Mouse (Mus musculus): Measurements from ENCODE around the gene Trim66. TPM values are rescaled to one million over a fixed set of nuclear protein-coding genes. Genes with fewer than 3 reads are reported as not detected.

The Trim66 gene
- polyA plus RNA-seq, 1 experiment, result 0.55 TPM

- TF ChIP-seq SRF (IDR thresholded peaks at IDR 0.05; ENCODE audit: control insufficient read depth, insufficient read length, low read depth), result no peak
- no peak for TF ChIP-seq MAX (IDR thresholded peaks at IDR 0.05; ENCODE audit: low read depth)
- TF ChIP-seq CEBPB (IDR thresholded peaks at IDR 0.05; ENCODE audit: insufficient read depth, poor library complexity, severe bottlenecking), result no peak
- TF ChIP-seq MYOG (IDR thresholded peaks at IDR 0.05; ENCODE audit: control insufficient read depth in 1 of 3, insufficient read depth in 1 of 3, insufficient read length in 2 of 3, low read depth in 2 of 3), result no peak
- TF ChIP-seq TCF3 (IDR thresholded peaks at IDR 0.05; ENCODE audit: insufficient read length, low read depth), result no peak
- no peak for TF ChIP-seq POLR2AphosphoS2 (IDR thresholded peaks at IDR 0.05; ENCODE audit: insufficient read length, low read depth)
- TF ChIP-seq POLR2A (IDR thresholded peaks at IDR 0.05; ENCODE audit: insufficient read length, low read depth), result no peak
- no peak for TF ChIP-seq REST (IDR thresholded peaks at IDR 0.05; ENCODE audit: insufficient read depth, insufficient read length)
- peak overlapping the region; percentile 41 for H3K4me2 ChIP-seq (ENCODE audit: low read depth)
- H3K4me3 ChIP-seq, result no peak overlapping the region
- no peaks in the 10 kb centered on the region for H3K27me3 ChIP-seq (ENCODE audit: control insufficient read depth, insufficient read depth, insufficient read length)
- H3K79me2 ChIP-seq (ENCODE audit: control insufficient read depth, insufficient read depth), result no peaks in the 10 kb centered on the region
- H3ac ChIP-seq (ENCODE audit: control insufficient read depth, insufficient read length), result no peak overlapping the region
- no peaks in the 10 kb centered on the region for H3K36me3 ChIP-seq (ENCODE audit: control insufficient read depth, insufficient read depth)
These were observed 40.3 kb downstream of the Trim66 start for GRCm38 (mm10) chr7:109467591-109467990.

- no peak overlapping the region for H3K4me3 ChIP-seq
- H3ac ChIP-seq (ENCODE audit: control insufficient read depth, insufficient read length), result no peak overlapping the region
- H3K27me3 ChIP-seq (ENCODE audit: control insufficient read depth, insufficient read depth, insufficient read length), result no peaks in the 10 kb centered on the region
- no peaks in the 10 kb centered on the region for H3K79me2 ChIP-seq (ENCODE audit: control insufficient read depth, insufficient read depth)
- no peak overlapping the region for H3K4me2 ChIP-seq (ENCODE audit: low read depth)
- TF ChIP-seq MAX (IDR thresholded peaks at IDR 0.05; ENCODE audit: low read depth) (no peak), REST (IDR thresholded peaks at IDR 0.05; ENCODE audit: insufficient read depth, insufficient read length) (no peak), USF1 (IDR thresholded peaks at IDR 0.05; ENCODE audit: low read depth) (no peak), MYOG (IDR thresholded peaks at IDR 0.05; ENCODE audit: control insufficient read depth in 1 of 3, insufficient read depth in 1 of 3, insufficient read length in 2 of 3, low read depth in 2 of 3) (peak in 2 of 3 experiments; percentile 36 to 59), MYOD1 (IDR thresholded peaks at IDR 0.05; ENCODE audit: control insufficient read depth in 1 of 3, insufficient read length in 2 of 3, low read depth in 2 of 3) (peak in 2 of 3 experiments; percentile 60 to 87), TCF12 (IDR thresholded peaks at IDR 0.05; ENCODE audit: insufficient read depth, poor library complexity, severe bottlenecking) (no peak), POLR2AphosphoS2 (IDR thresholded peaks at IDR 0.05; ENCODE audit: insufficient read length, low read depth) (no peak), CEBPB (IDR thresholded peaks at IDR 0.05; ENCODE audit: insufficient read depth, poor library complexity, severe bottlenecking) (no peak), TCF3 (IDR thresholded peaks at IDR 0.05; ENCODE audit: insufficient read length, low read depth) (no peak), SRF (IDR thresholded peaks at IDR 0.05; ENCODE audit: control insufficient read depth, insufficient read length, low read depth) (no peak)
- H3K36me3 ChIP-seq (ENCODE audit: control insufficient read depth, insufficient read depth), result no peaks in the 10 kb centered on the region
These were observed 47.2 kb downstream of the Trim66 start for GRCm38 (mm10) chr7:109460698-109461097.

GRCm38 (mm10) chr7:109456563-109456962 is 51.4 kb downstream of the Trim66 start:
- Histone ChIP-seq H3ac (ENCODE audit: control insufficient read depth, insufficient read length) (no peak overlapping the region), H3K4me3 (no peak overlapping the region), H3K27me3 (ENCODE audit: control insufficient read depth, insufficient read depth, insufficient read length) (no peaks in the 10 kb centered on the region), H3K36me3 (ENCODE audit: control insufficient read depth, insufficient read depth) (no peaks in the 10 kb centered on the region), H3K79me2 (ENCODE audit: control insufficient read depth, insufficient read depth) (no peaks in the 10 kb centered on the region), H3K4me2 (ENCODE audit: low read depth) (no peak overlapping the region)
- no peak for TF ChIP-seq MYOD1 (IDR thresholded peaks at IDR 0.05; ENCODE audit: control insufficient read depth in 1 of 3, insufficient read length in 2 of 3, low read depth in 2 of 3)
- no peak for TF ChIP-seq TCF12 (IDR thresholded peaks at IDR 0.05; ENCODE audit: insufficient read depth, poor library complexity, severe bottlenecking)
- no peak for TF ChIP-seq E2F4 (IDR thresholded peaks at IDR 0.05; ENCODE audit: insufficient read depth)
- no peak for TF ChIP-seq MAX (IDR thresholded peaks at IDR 0.05; ENCODE audit: low read depth)
- TF ChIP-seq REST (IDR thresholded peaks at IDR 0.05; ENCODE audit: insufficient read depth, insufficient read length), result no peak
- no peak for TF ChIP-seq TCF3 (IDR thresholded peaks at IDR 0.05; ENCODE audit: insufficient read length, low read depth)
- TF ChIP-seq POLR2AphosphoS2 (IDR thresholded peaks at IDR 0.05; ENCODE audit: insufficient read length, low read depth), result no peak
- no peak for TF ChIP-seq CEBPB (IDR thresholded peaks at IDR 0.05; ENCODE audit: insufficient read depth, poor library complexity, severe bottlenecking)

- H3K36me3 ChIP-seq (ENCODE audit: control insufficient read depth, insufficient read depth), result no peaks in the 10 kb centered on the region
- no peak overlapping the region for H3K4me3 ChIP-seq
- H3K27me3 ChIP-seq (ENCODE audit: control insufficient read depth, insufficient read depth, insufficient read length), result no peaks in the 10 kb centered on the region
- no peak overlapping the region for H3ac ChIP-seq (ENCODE audit: control insufficient read depth, insufficient read length)
- H3K4me2 ChIP-seq (ENCODE audit: low read depth), result no peak overlapping the region
- no peaks in the 10 kb centered on the region for H3K79me2 ChIP-seq (ENCODE audit: control insufficient read depth, insufficient read depth)
- TF ChIP-seq MYOG (IDR thresholded peaks at IDR 0.05; ENCODE audit: control insufficient read depth in 1 of 3, insufficient read depth in 1 of 3, insufficient read length in 2 of 3, low read depth in 2 of 3), result no peak
These were observed 52.2 kb downstream of the Trim66 start for GRCm38 (mm10) chr7:109455748-109456147.

DNA sequence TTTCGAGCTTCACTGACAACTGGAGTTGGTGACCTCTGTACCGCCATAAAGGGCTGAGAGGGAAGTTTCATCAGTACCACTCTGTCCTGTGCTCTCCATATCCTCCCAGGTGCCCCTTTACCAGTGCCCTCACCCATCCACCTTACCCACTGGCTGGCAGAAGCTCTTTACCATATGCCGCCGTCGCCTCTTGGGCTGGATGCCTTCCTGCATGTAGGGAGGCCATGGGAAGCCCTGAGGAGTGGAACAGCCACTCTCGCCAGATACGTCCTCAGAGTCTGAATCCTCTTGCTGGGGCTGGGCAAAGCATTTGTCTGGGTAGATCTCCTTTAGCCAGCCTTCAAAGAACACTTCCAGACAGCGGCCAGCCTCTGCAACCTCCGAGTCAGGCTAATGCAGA is 53.1 kb downstream of the Trim66 start:
- no peak overlapping the region for H3ac ChIP-seq (ENCODE audit: control insufficient read depth, insufficient read length)
- no peaks in the 10 kb centered on the region for H3K36me3 ChIP-seq (ENCODE audit: control insufficient read depth, insufficient read depth)
- H3K4me3 ChIP-seq, result no peak overlapping the region
- H3K4me2 ChIP-seq (ENCODE audit: low read depth), result no peak overlapping the region
- TF ChIP-seq REST (IDR thresholded peaks at IDR 0.05; ENCODE audit: insufficient read depth, insufficient read length) (no peak), MYOG (IDR thresholded peaks at IDR 0.05; ENCODE audit: control insufficient read depth in 1 of 3, insufficient read depth in 1 of 3, insufficient read length in 2 of 3, low read depth in 2 of 3) (no peak), MYOD1 (IDR thresholded peaks at IDR 0.05; ENCODE audit: control insufficient read depth in 1 of 3, insufficient read length in 2 of 3, low read depth in 2 of 3) (no peak), USF1 (IDR thresholded peaks at IDR 0.05; ENCODE audit: low read depth) (no peak), SRF (IDR thresholded peaks at IDR 0.05; ENCODE audit: control insufficient read depth, insufficient read length, low read depth) (no peak)
- no peaks in the 10 kb centered on the region for H3K27me3 ChIP-seq (ENCODE audit: control insufficient read depth, insufficient read depth, insufficient read length)
- no peaks in the 10 kb centered on the region for H3K79me2 ChIP-seq (ENCODE audit: control insufficient read depth, insufficient read depth)

All from myocyte (in vitro differentiated cells).